Mouse (Mus musculus): ENCODE results near the gene Dcpp1.

Dcpp1 gene

GRCm38 (mm10) chr17:23925090-23925493 lies 44.4 kb downstream of the Dcpp1 start:
- no peak for DNase-seq (ENCODE audit: extremely low spot score, low read depth, low spot score)

- no peak for DNase-seq (ENCODE audit: extremely low spot score, low read depth, low spot score)
Measured at GRCm38 (mm10) chr17:23931157-23931556, 50.5 kb downstream of the Dcpp1 start.
